Mouse (Mus musculus): ENCODE measurements around the gene Olfr106-ps.

Gene Olfr106-ps
- long read RNA-seq, experiment 1 = 0 reads
- long read RNA-seq, experiment 2 = 0 reads

DNA sequence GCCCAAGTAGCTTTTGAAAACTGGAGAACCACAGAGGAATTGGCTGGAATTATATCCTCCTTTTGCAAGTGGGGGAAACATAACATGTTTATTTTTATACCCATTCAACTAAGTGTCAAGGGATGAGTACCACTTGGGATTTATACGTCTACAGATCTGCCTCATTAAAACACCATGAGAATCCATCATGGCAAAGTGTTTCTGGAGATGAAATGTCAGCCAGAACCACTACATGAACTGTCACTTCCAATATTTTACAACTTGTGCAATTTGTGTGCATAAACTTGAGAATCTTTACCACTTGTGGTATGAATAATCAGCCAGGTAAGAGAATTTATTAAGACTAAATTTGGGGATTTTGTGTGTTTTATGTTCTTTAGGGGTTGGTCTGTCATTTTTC, at the start of gene Olfr106-ps:
TSS of gene Olfr106-ps (plus strand) at position 301 of the 400 bp plus-strand sequence.
- intact Hi-C loops (cut with DNase I) = no loop called here

DNA sequence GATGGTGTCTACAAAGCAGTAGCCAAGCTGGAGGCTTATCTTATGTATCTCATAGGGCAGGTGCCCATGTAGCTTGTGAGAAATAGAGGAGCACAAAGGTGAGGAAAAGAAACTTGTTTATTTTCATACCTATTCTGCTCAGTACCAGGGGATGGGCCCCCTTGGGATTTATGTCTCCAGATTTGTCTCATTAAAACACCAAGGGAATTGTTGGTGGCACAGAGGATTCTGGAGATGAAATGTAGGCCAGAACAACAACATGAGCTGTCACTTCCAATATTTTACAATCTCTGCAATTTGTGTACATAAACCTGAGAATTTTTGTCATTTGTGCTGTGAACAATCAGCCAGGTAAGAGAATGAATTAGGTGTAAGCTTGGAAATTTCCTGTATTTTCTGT, 30.9 kb upstream of the Olfr106-ps start, which contains the start of gene Olfr104-ps:
TSS of gene Olfr104-ps (plus strand) at position 301 of the 400 bp plus-strand sequence.
- intact Hi-C loops (cut with DNase I) = no loop called here

DNA sequence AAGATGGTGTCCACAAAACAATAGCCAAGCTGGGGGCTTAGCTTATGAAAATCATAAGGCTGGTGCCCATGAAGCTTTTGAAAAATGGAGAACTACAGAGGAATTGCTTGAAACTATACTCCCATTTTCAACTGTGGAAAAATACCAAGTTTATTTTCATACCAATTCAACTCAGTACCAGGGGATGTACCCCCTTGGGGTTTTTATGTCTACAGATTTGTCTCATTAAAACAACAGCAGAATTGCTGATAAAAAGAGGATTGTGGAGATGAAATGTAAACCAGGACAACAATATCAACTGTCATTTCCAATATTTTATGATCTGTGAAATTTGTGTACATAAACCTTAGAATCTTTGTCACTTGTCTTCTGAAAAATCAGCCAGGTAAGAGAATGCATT, 11.5 kb upstream of the Olfr106-ps start, which contains the start of gene Olfr105-ps:
TSS of gene Olfr105-ps (plus strand) at position 301 of the 400 bp plus-strand sequence.
- intact Hi-C loops (cut with DNase I) = no loop called here

DNA sequence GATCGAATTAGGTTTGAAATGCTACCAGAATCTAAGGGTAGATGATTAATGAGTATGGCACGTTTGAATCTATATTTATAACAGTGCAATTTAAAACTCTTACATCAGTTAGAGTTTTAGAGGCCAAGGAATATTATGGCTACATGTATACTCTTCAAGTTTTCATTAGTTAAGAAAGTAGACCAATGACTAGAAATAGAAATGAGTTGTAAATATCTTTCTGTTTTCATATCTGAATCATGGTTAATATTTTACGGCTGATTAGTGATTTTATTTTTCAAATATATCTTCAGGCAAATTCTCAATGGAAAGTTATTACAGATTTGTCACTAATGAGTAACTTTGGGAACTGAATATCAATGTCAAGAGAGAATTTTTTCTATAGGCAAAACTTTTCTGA, 8.7 kb downstream of the Olfr106-ps start, which contains the start of gene Olfr107:
TSS of gene Olfr107 (plus strand) at position 301 of the 400 bp plus-strand sequence.
- intact Hi-C loops (cut with DNase I) = no loop called here

DNA sequence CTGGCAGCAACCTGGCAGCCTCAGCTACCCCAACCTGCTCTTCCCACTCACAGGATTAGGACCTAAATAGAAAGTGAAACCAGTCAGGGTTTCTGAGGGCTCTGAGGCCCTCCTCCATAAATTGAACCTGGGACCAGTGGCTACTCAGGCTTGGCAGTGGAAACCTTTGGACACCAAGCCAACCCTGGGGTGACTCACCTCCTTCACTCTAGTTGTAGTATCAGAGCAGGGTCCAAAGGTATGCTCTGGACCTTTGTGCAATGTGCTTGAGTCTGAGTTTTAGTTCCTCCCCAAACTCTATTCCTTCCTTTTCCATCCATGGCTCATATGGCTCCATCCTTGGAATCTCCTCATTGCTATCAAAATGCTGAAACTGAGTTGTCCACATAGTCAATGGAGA, 23.2 kb downstream of the Olfr106-ps start:
- intact Hi-C loops (cut with DNase I) = no loop called here

DNA sequence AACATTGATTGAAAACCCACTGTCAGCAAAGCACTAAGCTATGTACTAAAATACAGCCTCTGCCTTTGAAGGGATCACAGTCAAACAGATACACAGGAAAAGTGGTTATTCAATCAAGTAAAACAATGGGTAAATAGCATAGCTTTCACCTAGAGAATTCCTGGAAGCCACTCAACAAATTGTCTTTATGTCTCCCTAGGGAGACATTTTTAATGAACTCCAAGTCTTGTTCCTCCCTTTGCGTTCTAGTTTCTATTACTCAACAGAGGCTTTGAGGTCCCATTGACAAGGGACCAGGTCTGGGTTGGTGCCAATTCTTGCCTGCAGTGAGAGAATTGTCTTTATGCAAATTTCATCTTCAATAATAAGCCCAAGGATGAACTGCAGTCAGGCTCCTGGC, 55.0 kb downstream of the Olfr106-ps start, which contains the start of gene Olfr108:
TSS of gene Olfr108 (plus strand) at position 301 of the 400 bp plus-strand sequence.
- intact Hi-C loops (cut with DNase I) = no loop called here
